Mouse (Mus musculus) myocyte (in vitro differentiated cells): ENCODE measurements around the gene Gm11985. TPM values are rescaled to one million over a fixed set of nuclear protein-coding genes. Genes with fewer than 3 reads are reported as not detected.

Source experiments
- H3K27me3 ChIP-seq: one replicate; pipeline ENCODE4 v1.6.1; 2011; ENCODE audit not compliant: control insufficient read depth, insufficient read depth, insufficient read length
- H3K36me3 ChIP-seq: one replicate; pipeline ENCODE4 v1.6.1; 2011; ENCODE audit not compliant: control insufficient read depth, insufficient read depth
- H3K4me2 ChIP-seq: one replicate; pipeline ENCODE4 v1.6.1; 2011; ENCODE audit warnings: low read depth, control low read depth
- H3K4me3 ChIP-seq: one replicate; pipeline ENCODE4 v1.5.1; 2011; ENCODE audit warnings: mild to moderate bottlenecking, control low read depth, moderate library complexity
- H3K79me2 ChIP-seq: one replicate; pipeline ENCODE4 v1.6.1; 2011; ENCODE audit not compliant: control insufficient read depth, insufficient read depth
- H3ac ChIP-seq: one replicate; pipeline ENCODE4 v1.6.1; 2011; ENCODE audit not compliant: control insufficient read depth, insufficient read length
- CEBPB ChIP-seq: IDR thresholded peaks from 2 replicates; pipeline ENCODE4 v1.6.1; 2011; ENCODE audit warnings: mild to moderate bottlenecking, moderate library complexity; ENCODE audit not compliant: poor library complexity, insufficient read depth, severe bottlenecking
- E2F4 ChIP-seq: IDR thresholded peaks from one replicate; pipeline ENCODE4 v1.6.1; 2011; ENCODE audit warnings: mild to moderate bottlenecking, control low read depth, moderate library complexity; ENCODE audit not compliant: insufficient read depth
- MAX ChIP-seq: IDR thresholded peaks from one replicate; pipeline ENCODE4 v1.6.1; 2011; ENCODE audit warnings: low read depth, mild to moderate bottlenecking, control low read depth
- MYOD1 ChIP-seq, 3 experiments: IDR thresholded peaks; one replicate each; pipeline ENCODE4 v1.6.1; 2011; ENCODE audit warnings: control low read depth in 2 of 3, low read depth in 2 of 3, mild to moderate bottlenecking in 2 of 3, moderate library complexity in 1 of 3; ENCODE audit not compliant: insufficient read length in 2 of 3, control insufficient read depth in 1 of 3
- MYOG ChIP-seq, 3 experiments: IDR thresholded peaks; one replicate each; pipeline ENCODE4 v1.6.1; 2011; ENCODE audit warnings: control low read depth in 2 of 3, low read depth in 2 of 3, mild to moderate bottlenecking in 2 of 3; ENCODE audit not compliant: insufficient read length in 2 of 3, control insufficient read depth in 1 of 3, insufficient read depth in 1 of 3
- POLR2A ChIP-seq: IDR thresholded peaks from one replicate; pipeline ENCODE4 v1.6.1; 2011; ENCODE audit warnings: low read depth, mild to moderate bottlenecking, control low read depth, moderate library complexity; ENCODE audit not compliant: insufficient read length
- POLR2AphosphoS2 ChIP-seq: IDR thresholded peaks from one replicate; pipeline ENCODE4 v1.6.1; 2011; ENCODE audit warnings: low read depth, control low read depth; ENCODE audit not compliant: insufficient read length
- REST ChIP-seq: IDR thresholded peaks from one replicate; pipeline ENCODE4 v1.6.1; 2011; ENCODE audit warnings: mild to moderate bottlenecking, control low read depth, moderate library complexity; ENCODE audit not compliant: insufficient read depth, insufficient read length
- SRF ChIP-seq: IDR thresholded peaks from one replicate; pipeline ENCODE4 v1.6.1; 2011; ENCODE audit warnings: low read depth; ENCODE audit not compliant: control insufficient read depth, insufficient read length
- TCF12 ChIP-seq: IDR thresholded peaks from one replicate; pipeline ENCODE4 v1.6.1; 2011; ENCODE audit warnings: mild to moderate bottlenecking, control low read depth; ENCODE audit not compliant: poor library complexity, insufficient read depth, severe bottlenecking
- TCF3 ChIP-seq: IDR thresholded peaks from one replicate; pipeline ENCODE4 v1.6.1; 2011; ENCODE audit warnings: low read depth, control low read depth; ENCODE audit not compliant: insufficient read length
- USF1 ChIP-seq: IDR thresholded peaks from one replicate; pipeline ENCODE4 v1.6.1; 2011; ENCODE audit warnings: low read depth, mild to moderate bottlenecking, control low read depth, moderate library complexity
- polyA plus RNA-seq: library from polyadenylated mRNA; unstranded; fragments of >200 nt; fragmentation: generic; extraction: Trizol; gene quantifications from one replicate; pipeline ENCODE4 v1.2.1, GENCODE M21; 2012; ENCODE audit warnings: missing spikeins

The Gm11985 gene
- polyA plus RNA-seq = not detected

GRCm38 (mm10) chr11:7188469-7188868, at the start of gene Gm11985:
Gene Gm11985 (minus strand): TSS chr11:7188569.
- no peak within 1 kb of the TSS for H3K4me2 ChIP-seq
- H3K79me2 ChIP-seq = no peaks in the 10 kb centered on the region
- no peaks in the 10 kb centered on the region for H3K36me3 ChIP-seq
- TF ChIP-seq CEBPB (no peak), MYOG (IDR thresholded peaks at IDR 0.05; ENCODE audit: control insufficient read depth in 1 of 3, insufficient read depth in 1 of 3, insufficient read length in 2 of 3, low read depth in 2 of 3) (no peak), USF1 (no peak), MYOD1 (IDR thresholded peaks at IDR 0.05; ENCODE audit: control insufficient read depth in 1 of 3, insufficient read length in 2 of 3, low read depth in 2 of 3) (no peak), POLR2A (no peak), TCF12 (no peak), TCF3 (no peak), REST (no peak), MAX (no peak), POLR2AphosphoS2 (no peak), E2F4 (no peak), SRF (no peak)
- no peaks in the 10 kb centered on the region for H3K27me3 ChIP-seq
- H3K4me3 ChIP-seq = no peak within 1 kb of the TSS
- no peak within 1 kb of the TSS for H3ac ChIP-seq

GRCm38 (mm10) chr11:7237712-7238111, 49.3 kb upstream of the Gm11985 start:
- Histone ChIP-seq H3K4me3 (no peak overlapping the region), H3K4me2 (peak overlapping the region; percentile 47), H3K79me2 (no peaks in the 10 kb centered on the region), H3K27me3 (no peaks in the 10 kb centered on the region), H3ac (no peak overlapping the region), H3K36me3 (no peaks in the 10 kb centered on the region)
- TF ChIP-seq USF1 (no peak), CEBPB (no peak), REST (no peak)

GRCm38 (mm10) chr11:7236751-7237150, 48.4 kb upstream of the Gm11985 start:
- Histone ChIP-seq H3ac (no peak overlapping the region), H3K4me2 (no peak overlapping the region), H3K27me3 (no peaks in the 10 kb centered on the region), H3K36me3 (no peaks in the 10 kb centered on the region), H3K79me2 (no peaks in the 10 kb centered on the region), H3K4me3 (no peak overlapping the region)
- TF ChIP-seq POLR2A (no peak), USF1 (no peak), SRF (no peak), E2F4 (no peak), CEBPB (no peak), TCF12 (no peak), TCF3 (no peak), MYOD1 (IDR thresholded peaks at IDR 0.05; ENCODE audit: control insufficient read depth in 1 of 3, insufficient read length in 2 of 3, low read depth in 2 of 3) (no peak), REST (no peak), POLR2AphosphoS2 (no peak), MYOG (IDR thresholded peaks at IDR 0.05; ENCODE audit: control insufficient read depth in 1 of 3, insufficient read depth in 1 of 3, insufficient read length in 2 of 3, low read depth in 2 of 3) (no peak), MAX (no peak)

- TF ChIP-seq TCF3 = no peak
- no peak for TF ChIP-seq E2F4
- TF ChIP-seq SRF = no peak
- TF ChIP-seq REST = no peak
- no peak for TF ChIP-seq MAX
- no peak for TF ChIP-seq MYOG (IDR thresholded peaks at IDR 0.05; ENCODE audit: control insufficient read depth in 1 of 3, insufficient read depth in 1 of 3, insufficient read length in 2 of 3, low read depth in 2 of 3)
- no peak for TF ChIP-seq POLR2A
- no peak for TF ChIP-seq POLR2AphosphoS2
- TF ChIP-seq USF1 = no peak
- no peak for TF ChIP-seq MYOD1 (IDR thresholded peaks at IDR 0.05; ENCODE audit: control insufficient read depth in 1 of 3, insufficient read length in 2 of 3, low read depth in 2 of 3)
- TF ChIP-seq CEBPB = no peak
- TF ChIP-seq TCF12 = no peak
- H3K79me2 ChIP-seq = no peaks in the 10 kb centered on the region
- no peaks in the 10 kb centered on the region for H3K27me3 ChIP-seq
- H3K36me3 ChIP-seq = no peaks in the 10 kb centered on the region
- no peak overlapping the region for H3ac ChIP-seq
- no peak overlapping the region for H3K4me3 ChIP-seq
- no peak overlapping the region for H3K4me2 ChIP-seq
Measured at GRCm38 (mm10) chr11:7234981-7235609, 46.7 kb upstream of the Gm11985 start.

- TF ChIP-seq CEBPB (no peak), USF1 (no peak), TCF3 (no peak), SRF (no peak), POLR2A (no peak), E2F4 (no peak), MYOD1 (IDR thresholded peaks at IDR 0.05; ENCODE audit: control insufficient read depth in 1 of 3, insufficient read length in 2 of 3, low read depth in 2 of 3) (no peak), MYOG (IDR thresholded peaks at IDR 0.05; ENCODE audit: control insufficient read depth in 1 of 3, insufficient read depth in 1 of 3, insufficient read length in 2 of 3, low read depth in 2 of 3) (no peak), REST (no peak), POLR2AphosphoS2 (no peak), TCF12 (no peak), MAX (no peak)
- Histone ChIP-seq H3K4me3 (no peak overlapping the region), H3ac (no peak overlapping the region), H3K4me2 (no peak overlapping the region), H3K79me2 (no peaks in the 10 kb centered on the region), H3K27me3 (no peaks in the 10 kb centered on the region), H3K36me3 (no peaks in the 10 kb centered on the region)
Measured at GRCm38 (mm10) chr11:7234436-7234835, 46.1 kb upstream of the Gm11985 start.
